Mouse (Mus musculus): ENCODE data around the gene Zbtb49. TPM values are rescaled to one million over a fixed set of nuclear protein-coding genes. Genes with fewer than 3 reads are reported as not detected.

The Zbtb49 gene
- total RNA-seq, 2 experiments from 2014 or later: 1.9 to 13.4 TPM

DNA sequence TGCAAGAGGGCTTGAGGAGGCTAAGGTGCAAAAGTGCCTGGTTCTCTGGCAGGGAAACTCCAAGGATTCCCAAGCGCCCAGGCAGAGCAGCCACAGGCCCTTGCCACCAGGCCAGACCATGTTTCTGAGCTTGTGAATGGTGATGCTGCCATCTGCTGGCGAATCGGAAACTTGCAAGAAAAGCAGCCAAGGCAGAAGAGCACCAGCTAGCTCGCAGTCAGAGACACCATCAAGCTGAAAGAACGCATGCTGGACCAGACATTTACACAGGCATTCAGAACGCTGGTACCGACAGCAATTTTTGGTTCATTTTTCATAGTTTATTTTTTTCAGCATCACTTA lies 22.8 kb downstream of the Zbtb49 start:
- ATAC-seq (replicated peaks; ENCODE audit: low FRiP score, poor library complexity, severe bottlenecking): no peak; the same call in 1 of the 2 replicates

DNA sequence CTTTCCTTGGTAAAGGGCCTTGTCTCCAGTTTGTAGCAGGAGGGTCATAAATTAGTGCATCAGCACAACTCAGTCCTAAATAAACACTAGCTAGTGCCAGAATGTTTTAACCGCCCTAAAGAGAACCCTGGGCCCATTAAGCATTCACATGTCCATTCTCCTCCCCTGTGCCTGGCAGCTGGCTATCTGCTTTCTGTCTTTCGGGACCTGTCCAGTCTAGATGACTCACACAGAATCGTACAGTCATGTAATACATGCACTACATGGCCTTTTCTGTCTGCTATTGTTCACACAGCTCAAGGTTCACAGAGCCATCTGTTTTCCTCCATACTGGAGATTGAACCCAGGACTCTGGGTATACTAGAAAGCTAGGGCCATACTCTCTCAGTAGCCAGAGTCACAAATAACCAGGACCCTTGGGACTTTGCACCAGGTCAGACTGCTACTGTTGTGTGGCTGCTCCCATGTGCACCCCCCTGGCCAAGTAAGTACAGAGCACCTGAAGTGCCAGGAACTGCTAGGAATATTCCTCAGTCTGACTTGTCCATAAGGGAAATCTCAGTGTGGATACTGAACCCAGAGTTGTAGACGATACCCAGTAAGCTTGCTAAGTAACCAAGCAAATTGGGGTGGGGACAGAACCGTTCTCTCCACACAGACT lies 23.3 kb downstream of the Zbtb49 start:
- ATAC-seq (replicated peaks; ENCODE audit: low FRiP score, poor library complexity, severe bottlenecking): no peak

DNA sequence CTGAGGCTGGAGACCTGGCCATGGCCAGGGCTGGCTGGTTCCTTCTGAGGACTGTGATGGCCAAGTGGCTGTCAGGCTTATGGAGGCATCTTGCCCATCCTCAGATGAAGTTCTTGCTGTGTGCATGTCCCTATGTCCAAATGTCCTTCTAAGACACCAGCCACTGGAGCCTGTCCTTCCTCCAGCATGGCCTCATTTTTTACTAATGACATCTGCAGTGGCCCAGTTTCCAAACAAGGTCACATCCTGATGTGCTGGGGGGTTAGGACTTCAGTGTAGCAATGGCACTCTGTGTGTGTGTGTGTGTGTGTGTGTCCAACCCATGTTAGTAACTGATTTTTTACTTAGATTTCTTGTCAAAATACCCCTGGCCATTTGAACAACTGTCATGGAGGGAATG lies 24.3 kb downstream of the Zbtb49 start:
- no peak for ATAC-seq (replicated peaks; ENCODE audit: low FRiP score, poor library complexity, severe bottlenecking)

GRCm38 (mm10) chr5:38194946-38195345 lies 25.3 kb downstream of the Zbtb49 start:
- ATAC-seq (replicated peaks; ENCODE audit: low FRiP score, poor library complexity, severe bottlenecking): no peak

GRCm38 (mm10) chr5:38190907-38191306 lies 29.4 kb downstream of the Zbtb49 start:
- no peak for ATAC-seq (replicated peaks; ENCODE audit: low FRiP score, poor library complexity, severe bottlenecking)

DNA sequence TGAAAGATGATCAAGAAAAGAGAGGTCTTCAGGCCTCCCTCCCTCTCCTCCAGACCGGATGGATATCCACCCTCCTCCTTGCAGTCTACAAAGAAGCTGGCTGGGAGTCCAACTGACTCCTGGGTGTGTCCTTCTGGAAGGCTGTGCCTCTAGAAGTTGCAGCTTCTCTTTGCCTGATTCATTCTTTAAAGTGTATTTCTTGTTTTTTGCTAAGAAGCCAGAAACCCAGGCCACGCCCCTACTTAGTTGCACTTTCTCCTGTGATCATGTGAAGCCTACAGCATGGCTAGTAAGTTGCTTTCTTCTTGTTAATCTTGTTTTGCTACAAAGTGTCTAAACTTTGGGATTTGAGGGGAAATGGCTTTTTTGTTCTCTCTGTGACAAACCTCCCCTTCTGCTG lies 33.3 kb downstream of the Zbtb49 start:
- no peak for ATAC-seq (replicated peaks; ENCODE audit: low FRiP score, poor library complexity, severe bottlenecking)

- ATAC-seq (replicated peaks; ENCODE audit: low FRiP score, poor library complexity, severe bottlenecking): no peak
These were observed 35.5 kb downstream of the Zbtb49 start for GRCm38 (mm10) chr5:38184688-38185285.

DNA sequence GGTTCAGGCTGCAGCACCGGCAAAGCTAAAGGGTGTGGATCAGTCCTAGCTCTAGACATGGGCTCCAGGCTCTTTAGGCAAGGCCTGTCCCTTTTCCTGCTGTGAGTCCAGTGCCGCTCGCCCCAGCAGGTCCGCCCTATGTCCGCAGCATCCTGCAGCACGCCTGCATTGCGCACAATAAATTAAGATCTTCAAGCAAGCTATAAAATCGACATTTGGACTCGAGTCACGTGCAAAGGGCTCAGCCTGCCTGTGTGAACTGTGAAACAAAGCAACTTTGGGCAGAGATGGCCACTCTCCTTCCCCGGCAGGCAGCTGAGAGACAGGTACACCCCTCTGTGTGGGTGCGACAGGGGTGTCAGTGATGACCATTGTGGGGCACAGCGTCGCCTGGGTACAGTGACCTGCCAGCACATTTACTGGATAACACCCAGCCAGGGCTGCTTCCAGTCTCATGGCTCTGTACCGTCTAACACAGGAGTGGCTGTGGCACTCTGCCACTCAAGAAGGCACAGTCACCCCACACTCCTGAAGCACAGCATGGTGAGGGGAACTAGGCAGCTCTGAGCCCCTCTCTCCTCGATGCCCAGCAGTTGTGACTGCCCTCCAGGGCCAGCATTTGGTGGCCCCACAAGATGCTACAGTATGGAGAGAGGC lies 45.9 kb downstream of the Zbtb49 start:
- ATAC-seq (replicated peaks; ENCODE audit: low FRiP score, poor library complexity, severe bottlenecking): no peak

DNA sequence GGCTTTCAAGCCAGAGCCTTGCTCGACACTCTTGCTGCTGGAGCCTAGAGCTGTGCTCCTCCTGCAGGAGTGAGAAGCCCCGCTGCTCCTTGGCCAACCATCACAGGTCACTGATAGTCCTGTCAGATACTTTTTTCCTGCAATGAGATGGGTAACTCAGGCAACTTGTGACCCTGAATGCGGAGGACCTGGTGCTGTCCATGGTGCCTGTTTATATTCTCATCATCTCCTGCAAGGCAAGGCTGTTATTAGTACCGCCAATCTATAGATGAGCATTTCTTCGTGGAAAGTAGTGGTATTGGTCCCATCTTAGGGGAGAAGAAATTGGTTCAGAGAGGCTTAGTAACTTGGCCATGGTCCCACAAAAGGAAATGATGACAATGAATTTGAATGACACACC lies 46.5 kb downstream of the Zbtb49 start:
- no peak for ATAC-seq (replicated peaks; ENCODE audit: low FRiP score, poor library complexity, severe bottlenecking)

DNA sequence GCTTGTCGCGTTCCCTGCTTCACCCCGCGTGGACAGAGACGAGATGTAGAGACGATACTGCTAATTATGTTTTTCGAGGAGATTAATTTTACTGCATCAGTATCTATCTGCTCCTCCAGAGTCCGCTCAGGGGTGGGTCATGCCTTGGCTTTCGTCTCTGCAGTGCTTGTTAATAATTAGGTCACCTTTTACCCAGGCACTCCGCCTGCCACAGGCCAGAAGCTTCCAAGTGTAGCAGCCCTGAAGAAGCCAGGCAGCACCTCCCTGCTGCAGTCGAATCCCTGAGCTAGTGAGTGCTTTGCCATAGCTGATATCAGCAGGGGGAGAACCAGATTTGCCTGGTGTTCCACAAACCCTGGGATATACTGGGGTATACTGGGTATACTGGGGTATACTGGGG lies 51.8 kb downstream of the Zbtb49 start:
- no peak for ATAC-seq (replicated peaks; ENCODE audit: low FRiP score, poor library complexity, severe bottlenecking)

- no peak for ATAC-seq (replicated peaks; ENCODE audit: low FRiP score, poor library complexity, severe bottlenecking)
These were observed 60.4 kb downstream of the Zbtb49 start, which contains the start of gene Nsg1 for GRCm38 (mm10) chr5:38159634-38160413. TSS of gene Nsg1 (minus strand) at chr5:38159907.

- no peak for ATAC-seq (replicated peaks; ENCODE audit: low FRiP score, poor library complexity, severe bottlenecking)
These were observed 61.2 kb downstream of the Zbtb49 start for GRCm38 (mm10) chr5:38158947-38159633.

DNA sequence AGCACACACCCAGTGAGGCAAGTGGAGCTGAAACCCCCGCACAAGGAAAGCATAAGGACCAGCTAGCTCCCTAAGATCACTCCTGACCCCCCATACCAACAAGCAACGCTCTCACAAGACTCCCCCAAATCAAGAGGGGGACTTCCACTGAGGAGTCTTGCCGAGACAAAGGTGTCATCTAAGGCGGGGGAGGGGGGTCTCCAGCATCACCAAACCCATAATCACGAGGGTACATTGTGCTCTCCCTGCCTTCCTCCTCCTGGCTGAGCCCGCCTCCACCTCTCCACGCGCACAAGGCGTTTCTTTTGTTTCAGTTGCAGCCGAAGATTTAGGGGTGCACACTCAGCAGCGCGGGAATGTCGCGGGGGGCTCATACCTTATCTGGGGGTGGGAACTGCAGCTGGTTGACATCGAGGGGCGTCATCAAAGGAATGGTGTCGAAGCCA lies 61.7 kb downstream of the Zbtb49 start:
- no peak for ATAC-seq (replicated peaks; ENCODE audit: low FRiP score, poor library complexity, severe bottlenecking)

GRCm38 (mm10) chr5:38157481-38158020 lies 62.7 kb downstream of the Zbtb49 start:
- no peak for ATAC-seq (replicated peaks; ENCODE audit: low FRiP score, poor library complexity, severe bottlenecking)

DNA sequence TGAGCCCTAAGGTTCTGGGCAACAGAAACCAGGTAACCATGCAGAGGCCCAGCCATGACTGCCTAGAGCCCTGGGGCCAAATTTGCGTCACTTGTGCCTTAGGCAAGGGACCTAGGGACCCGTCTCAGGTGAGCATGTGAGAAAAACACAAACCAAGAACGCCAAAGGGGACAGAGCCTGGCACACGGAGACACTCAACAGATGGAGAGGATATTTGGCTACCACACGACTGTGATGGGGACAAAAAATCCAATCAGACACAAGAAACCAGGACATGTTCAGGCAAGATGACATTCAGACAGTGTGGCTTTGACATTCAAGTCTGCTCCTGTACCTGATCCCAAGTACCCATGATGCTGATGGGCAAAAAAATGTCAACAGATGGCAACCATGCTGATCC lies 66.6 kb downstream of the Zbtb49 start:
- no peak for ATAC-seq (replicated peaks; ENCODE audit: low FRiP score, poor library complexity, severe bottlenecking)

DNA sequence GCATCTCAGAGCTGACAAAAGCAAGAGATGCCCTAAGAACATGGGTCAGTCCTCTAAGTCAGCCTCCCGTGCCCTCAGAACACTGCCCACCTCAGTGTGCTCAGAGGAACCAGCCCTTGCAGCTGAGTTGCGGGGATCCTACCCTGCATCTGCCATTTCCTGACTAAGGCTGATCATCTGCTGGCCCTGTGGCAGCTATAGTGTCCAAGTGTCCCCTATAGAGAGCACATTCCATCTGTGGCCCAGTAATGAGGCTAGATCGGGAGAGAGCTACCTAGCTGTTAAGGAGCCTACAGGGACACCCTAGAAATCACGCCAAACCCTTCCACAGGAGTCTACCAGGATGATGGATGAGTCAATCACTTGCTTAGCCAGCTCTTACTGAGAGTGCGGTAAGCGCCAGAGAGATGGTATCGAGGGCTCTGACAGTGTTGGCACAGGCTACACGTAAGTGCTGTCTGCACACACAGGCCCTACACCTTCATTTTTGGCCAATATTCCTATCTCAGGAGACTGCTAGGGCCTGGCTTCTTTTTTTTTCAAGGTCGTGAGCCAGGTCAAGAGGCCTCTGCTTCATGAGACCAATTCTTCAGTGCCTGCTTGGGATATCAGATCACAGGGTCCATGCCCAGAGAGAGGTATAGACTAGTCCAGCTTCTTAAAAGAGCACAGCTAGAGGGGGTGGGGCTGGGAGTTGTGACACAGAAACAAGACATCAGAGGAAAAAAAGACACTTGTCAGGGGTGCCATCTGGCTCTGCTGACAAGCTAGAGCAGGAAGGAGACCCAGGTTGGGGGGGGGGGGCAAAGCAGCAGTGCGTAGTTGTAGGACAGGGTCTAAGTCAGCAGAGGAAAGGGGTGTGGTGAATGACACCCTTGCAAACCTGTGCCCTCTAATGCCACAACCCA lies 67.8 kb downstream of the Zbtb49 start:
- ATAC-seq (replicated peaks; ENCODE audit: low FRiP score, poor library complexity, severe bottlenecking): no peak

DNA sequence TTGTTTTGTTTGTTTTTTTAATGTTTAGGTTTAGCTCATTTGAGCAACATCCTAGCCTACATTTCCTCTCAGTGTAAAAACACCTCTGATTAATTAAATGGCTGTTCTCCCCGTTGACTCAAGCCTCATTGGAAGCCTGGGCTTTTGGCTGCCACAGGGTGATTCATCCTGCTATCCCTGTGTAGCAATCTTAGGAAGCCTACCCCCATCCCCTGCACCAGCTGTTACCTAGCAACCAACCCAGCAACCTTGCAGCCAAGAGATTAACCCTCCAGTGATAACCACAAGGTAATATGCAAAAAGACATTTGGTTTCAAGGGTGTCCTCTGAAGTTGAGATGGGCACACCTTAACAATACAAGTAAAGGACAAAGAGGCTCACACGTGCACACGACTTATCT lies 69.0 kb downstream of the Zbtb49 start:
- ATAC-seq (replicated peaks; ENCODE audit: low FRiP score, poor library complexity, severe bottlenecking): no peak

- no peak for ATAC-seq (replicated peaks; ENCODE audit: low FRiP score, poor library complexity, severe bottlenecking)
These were observed 73.7 kb downstream of the Zbtb49 start for GRCm38 (mm10) chr5:38146524-38146923.

GRCm38 (mm10) chr5:38140893-38141292 lies 79.4 kb downstream of the Zbtb49 start:
- ATAC-seq (replicated peaks; ENCODE audit: low FRiP score, poor library complexity, severe bottlenecking): no peak

Measured in erythroblast, adult 5-6 weeks (primary cell).